Mouse (Mus musculus) kidney, adult 2 months (tissue): ENCODE data around the gene Clic4. TPM values are rescaled to one million over a fixed set of nuclear protein-coding genes. Genes with fewer than 3 reads are reported as not detected.
A peak's percentile ranks its signal among the peaks of the same experiment; 100 is the strongest.

Experiments
- DNase-seq: peaks from one replicate; pipeline ENCODE4 v3.0.0; 2021
- H3K27ac ChIP-seq: fragments of 200-500 bp; 2 replicates; pipeline ENCODE4 v1.5.1; 2012; ENCODE audit warnings: low read depth, low read length, control low read depth, inconsistent platforms; ENCODE audit not compliant: insufficient read depth
- H3K27me3 ChIP-seq: fragments of 200-500 bp; replicated peaks from 2 replicates; pipeline ENCODE4 v1.6.1; 2012; ENCODE audit warnings: mild to moderate bottlenecking, moderate library complexity, low read length, inconsistent platforms; ENCODE audit not compliant: control insufficient read depth, insufficient read depth
- H3K36me3 ChIP-seq: fragments of 200-500 bp; 2 replicates; pipeline ENCODE4 v1.6.1; 2012; ENCODE audit warnings: mild to moderate bottlenecking, moderate library complexity, low read length, inconsistent platforms; ENCODE audit not compliant: control insufficient read depth, insufficient read depth
- H3K4me1 ChIP-seq: fragments of 200-500 bp; 2 replicates; pipeline ENCODE4 v1.6.1; 2011; ENCODE audit warnings: low read length; ENCODE audit not compliant: control insufficient read depth, insufficient read depth
- H3K4me3 ChIP-seq: fragments of 200-500 bp; 2 replicates; pipeline ENCODE4 v1.5.1; 2011; ENCODE audit warnings: mild to moderate bottlenecking, low read depth, low read length, control low read depth; ENCODE audit not compliant: insufficient read depth
- CTCF ChIP-seq: fragments of 200-500 bp; conservative IDR thresholded peaks from 2 replicates; pipeline ENCODE4 v1.5.1; 2011; ENCODE audit warnings: low read depth, mild to moderate bottlenecking, control low read depth, low read length, moderate library complexity, mixed read lengths; ENCODE audit not compliant: insufficient read depth, insufficient read length
- POLR2A ChIP-seq: fragments of 200-500 bp; IDR thresholded peaks from one replicate; pipeline ENCODE4 v1.6.1; 2011; ENCODE audit warnings: low read depth, low read length, control low read depth
- WGBS: fragments of 180-500 bp; shearing (Covaris S2); methylation state at CpG from one replicate; pipeline ENCODE4 v1.1.7; 2018; 5-methylcytosine and 5-hydroxymethylcytosine counted together
- polyA plus RNA-seq: library from polyadenylated mRNA; depleted of rRNA; stranded (reverse); fragments of >200 nt; gene quantifications from 2 replicates; pipeline ENCODE4 v1.2.3, GENCODE M21; 2012

Gene Clic4
- polyA plus RNA-seq, 1 experiment: 91.1 TPM

- Histone ChIP-seq H3K4me3 (no peak overlapping the region), H3K27me3 (no peaks in the 10 kb centered on the region), H3K36me3 (no peaks in the 10 kb centered on the region), H3K27ac (peak overlapping the region; percentile 13), H3K4me1 (peaks cover 9% of the 10 kb centered on the region; the same call in 1 of the 2 replicates)
- WGBS: 13% methylated on average over 12 of the region's 12 CpGs
- peak; percentile 80 for DNase-seq
- TF ChIP-seq CTCF (no peak), POLR2A (no peak)
These were observed 20.0 kb upstream of the Clic4 start for GRCm38 (mm10) chr4:135292477-135293089.

GRCm38 (mm10) chr4:135291841-135292240 is 19.2 kb upstream of the Clic4 start:
- 64% methylated on average over 6 of the region's 6 CpGs for WGBS
- DNase-seq: peak; percentile 43
- peak overlapping the region; percentile 13 for H3K27ac ChIP-seq

GRCm38 (mm10) chr4:135291199-135291598 is 18.6 kb upstream of the Clic4 start:
- Histone ChIP-seq H3K27me3 (no peaks in the 10 kb centered on the region), H3K4me1 (peaks cover 9% of the 10 kb centered on the region; the same call in 1 of the 2 replicates), H3K36me3 (no peaks in the 10 kb centered on the region), H3K4me3 (no peak overlapping the region), H3K27ac (no peak overlapping the region)
- DNase-seq: no peak
- TF ChIP-seq POLR2A (no peak), CTCF (no peak)
- WGBS: 94% methylated on average over 8 of the region's 8 CpGs

More at GRCm38 (mm10) chr4:135291841-135292240, 19.2 kb upstream of the Clic4 start:
- Histone ChIP-seq H3K36me3 (no peaks in the 10 kb centered on the region), H3K4me1 (peaks cover 9% of the 10 kb centered on the region; the same call in 1 of the 2 replicates), H3K4me3 (no peak overlapping the region), H3K27me3 (no peaks in the 10 kb centered on the region)
- TF ChIP-seq POLR2A (no peak), CTCF (no peak)

GRCm38 (mm10) chr4:135287975-135288374 is 15.4 kb upstream of the Clic4 start:
- peaks cover 9% of the 10 kb centered on the region; the same call in 1 of the 2 replicates for H3K4me1 ChIP-seq
- H3K4me3 ChIP-seq: no peak overlapping the region
- 85% methylated on average over 3 of the region's 3 CpGs for WGBS
- no peak for TF ChIP-seq CTCF
- TF ChIP-seq POLR2A: no peak
- H3K36me3 ChIP-seq: no peaks in the 10 kb centered on the region
- H3K27ac ChIP-seq: no peak overlapping the region
- no peaks in the 10 kb centered on the region for H3K27me3 ChIP-seq
- no peak for DNase-seq

- peak; percentile 72 for DNase-seq
- no peaks in the 10 kb centered on the region for H3K27me3 ChIP-seq
- TF ChIP-seq CTCF: no peak
- TF ChIP-seq POLR2A: no peak
- 34% methylated on average over 16 of the region's 16 CpGs for WGBS
- H3K36me3 ChIP-seq: no peaks in the 10 kb centered on the region
- H3K4me3 ChIP-seq: peak overlapping the region; percentile 13; the same call in 1 of the 2 replicates
- H3K27ac ChIP-seq: peak overlapping the region; percentile 44
- peaks cover 3% of the 10 kb centered on the region; the same call in 1 of the 2 replicates for H3K4me1 ChIP-seq
These were observed 14.3 kb upstream of the Clic4 start for GRCm38 (mm10) chr4:135286833-135287395.

GRCm38 (mm10) chr4:135286033-135286622 is 13.5 kb upstream of the Clic4 start:
- 60% methylated on average over 12 of the region's 12 CpGs for WGBS
- Histone ChIP-seq H3K4me1 (peaks cover 3% of the 10 kb centered on the region; the same call in 1 of the 2 replicates), H3K27ac (peak overlapping the region; percentile 33), H3K36me3 (no peaks in the 10 kb centered on the region), H3K27me3 (no peaks in the 10 kb centered on the region), H3K4me3 (no peak overlapping the region)
- no peak for DNase-seq
- TF ChIP-seq CTCF (no peak), POLR2A (no peak)

GRCm38 (mm10) chr4:135285436-135285835 is 12.8 kb upstream of the Clic4 start:
- DNase-seq: no peak
- Histone ChIP-seq H3K36me3 (no peaks in the 10 kb centered on the region), H3K27ac (no peak overlapping the region), H3K4me3 (no peak overlapping the region), H3K4me1 (peaks cover 3% of the 10 kb centered on the region; the same call in 1 of the 2 replicates), H3K27me3 (no peaks in the 10 kb centered on the region)
- 82% methylated on average over 8 of the region's 8 CpGs for WGBS
- no peak for TF ChIP-seq POLR2A
- TF ChIP-seq CTCF: no peak
